Mouse (Mus musculus) embryonic facial prominence, embryonic 14.5 days (tissue): ENCODE results near the gene Shmt1. TPM values are rescaled to one million over a fixed set of nuclear protein-coding genes. Genes with fewer than 3 reads are reported as not detected.

Experiments
- ATAC-seq: fragments of 200-750 bp; cut with Nextera tagmentation; 2 replicates; pipeline ENCODE4 v1.8.0; 2017; ENCODE audit warnings: low read depth, moderate number of reproducible peaks, moderate TSS enrichment
- DNase-seq: peaks from one replicate; pipeline ENCODE4 v3.0.0-alpha.2; 2015; ENCODE audit warnings: low spot score
- H3K27ac ChIP-seq: fragments of 300-500 bp; sonication (generic); replicated peaks from 2 replicates; pipeline ENCODE4 v1.5.1; 2014; ENCODE audit warnings: low read depth, mild to moderate bottlenecking, low read length, moderate library complexity
- H3K27me3 ChIP-seq: fragments of 300-500 bp; sonication (generic); replicated peaks from 2 replicates; pipeline ENCODE4 v1.6.1; 2014; ENCODE audit warnings: low read length; ENCODE audit not compliant: control insufficient read depth, insufficient read depth
- H3K36me3 ChIP-seq: fragments of 300-500 bp; sonication (generic); 2 replicates; pipeline ENCODE4 v1.6.1; 2014; ENCODE audit warnings: low read length, mixed read lengths; ENCODE audit not compliant: control insufficient read depth, insufficient read depth
- H3K4me1 ChIP-seq: fragments of 300-500 bp; sonication (generic); 2 replicates; pipeline ENCODE4 v1.6.1; 2014; ENCODE audit warnings: antibody characterized with exemption, low read length; ENCODE audit not compliant: control insufficient read depth, insufficient read depth
- H3K4me2 ChIP-seq: fragments of 300-500 bp; sonication (generic); 2 replicates; pipeline ENCODE4 v1.6.1; 2014; ENCODE audit warnings: low read depth, mild to moderate bottlenecking, low read length, moderate library complexity, mixed read lengths
- H3K4me3 ChIP-seq: fragments of 300-500 bp; sonication (generic); 2 replicates; pipeline ENCODE4 v1.5.1; 2014; ENCODE audit warnings: low read depth, mild to moderate bottlenecking, low read length
- H3K9ac ChIP-seq: fragments of 300-500 bp; sonication (generic); 2 replicates; pipeline ENCODE4 v1.6.1; 2014; ENCODE audit warnings: low read depth, mild to moderate bottlenecking, low read length, moderate library complexity, mixed read lengths
- H3K9me3 ChIP-seq: fragments of 300-500 bp; sonication (generic); 2 replicates; pipeline ENCODE4 v1.6.1; 2016; ENCODE audit warnings: low read length; ENCODE audit not compliant: control insufficient read depth
- WGBS: fragments of 180-500 bp; shearing (Covaris S2); extraction: QIAGEN DNeasy Blood & Tissue Kit; methylation state at CpG from one replicate; pipeline ENCODE4 v1.1.7; 2014; 5-methylcytosine and 5-hydroxymethylcytosine counted together
- polyA plus RNA-seq: library from polyadenylated mRNA; unstranded; fragments of >200 nt; fragmentation: Nextera tagmentation; extraction: Ambion mirVana; gene quantifications from 2 replicates; pipeline ENCODE4 v1.2.1, GENCODE M21; 2014

Shmt1 gene
- polyA plus RNA-seq, 1 experiment from 2014 or later = 30.2 TPM

GRCm38 (mm10) chr11:60809546-60809945 is 2.0 kb downstream of the Shmt1 start:
- peaks cover 19% of the 10 kb centered on the region for H3K4me1 ChIP-seq
- no peaks in the 10 kb centered on the region for H3K9me3 ChIP-seq
- DNase-seq (no peak), ATAC-seq (no peak)
- H3K9ac ChIP-seq = peak overlapping the region; percentile 32; the same call in 1 of the 2 replicates
- no peaks in the 10 kb centered on the region for H3K27me3 ChIP-seq
- H3K36me3 ChIP-seq = no peaks in the 10 kb centered on the region
- WGBS = 47% methylated on average over 1 of the region's 1 CpGs
- peak overlapping the region; percentile 54 for H3K4me3 ChIP-seq
- peak overlapping the region; percentile 86 for H3K4me2 ChIP-seq
- no peak overlapping the region for H3K27ac ChIP-seq

- WGBS = 76% methylated on average over 4 of the region's 4 CpGs
- no peak for ATAC-seq
- peak; percentile 77 for DNase-seq
These were observed 3.0 kb downstream of the Shmt1 start for GRCm38 (mm10) chr11:60808286-60809070.

GRCm38 (mm10) chr11:60800892-60801291 is 10.6 kb downstream of the Shmt1 start:
- DNase-seq = no peak
- Histone ChIP-seq H3K36me3 (peaks cover 34% of the 10 kb centered on the region; the same call in 1 of the 2 replicates), H3K27ac (no peak overlapping the region), H3K9ac (no peak overlapping the region), H3K27me3 (no peaks in the 10 kb centered on the region), H3K4me2 (no peak overlapping the region), H3K4me1 (no peaks in the 10 kb centered on the region), H3K4me3 (no peak overlapping the region), H3K9me3 (no peaks in the 10 kb centered on the region)
- ATAC-seq = no peak
- WGBS = 83% methylated on average over 1 of the region's 1 CpGs

More at GRCm38 (mm10) chr11:60808286-60809070, 3.0 kb downstream of the Shmt1 start:
- Histone ChIP-seq H3K4me2 (no peak overlapping the region), H3K9ac (no peak overlapping the region), H3K36me3 (no peaks in the 10 kb centered on the region; the same call in 1 of the 2 replicates), H3K4me3 (no peak overlapping the region), H3K27me3 (no peaks in the 10 kb centered on the region), H3K9me3 (no peaks in the 10 kb centered on the region), H3K4me1 (peaks cover 19% of the 10 kb centered on the region), H3K27ac (no peak overlapping the region)

- DNase-seq (no peak), ATAC-seq (no peak)
- Histone ChIP-seq H3K36me3 (peaks cover 34% of the 10 kb centered on the region; the same call in 1 of the 2 replicates), H3K4me3 (no peak overlapping the region), H3K4me2 (no peak overlapping the region), H3K9me3 (no peaks in the 10 kb centered on the region), H3K27ac (no peak overlapping the region), H3K9ac (no peak overlapping the region), H3K27me3 (no peaks in the 10 kb centered on the region), H3K4me1 (no peaks in the 10 kb centered on the region)
- 84% methylated on average over 4 of the region's 4 CpGs for WGBS
These were observed 11.5 kb downstream of the Shmt1 start for GRCm38 (mm10) chr11:60799977-60800376.

- ATAC-seq = no peak
- Histone ChIP-seq H3K36me3 (peaks cover 45% of the 10 kb centered on the region; the same call in 1 of the 2 replicates), H3K4me2 (no peak overlapping the region), H3K4me3 (no peak overlapping the region), H3K27me3 (no peaks in the 10 kb centered on the region), H3K27ac (no peak overlapping the region), H3K4me1 (no peaks in the 10 kb centered on the region), H3K9me3 (no peaks in the 10 kb centered on the region), H3K9ac (no peak overlapping the region)
- no peak for DNase-seq
- WGBS = 91% methylated on average over 11 of the region's 11 CpGs
These were observed 15.2 kb downstream of the Shmt1 start for GRCm38 (mm10) chr11:60796342-60796741.

GRCm38 (mm10) chr11:60790472-60790871 is 21.0 kb downstream of the Shmt1 start:
- Histone ChIP-seq H3K27ac (no peak overlapping the region), H3K27me3 (no peaks in the 10 kb centered on the region), H3K36me3 (peaks cover 55% of the 10 kb centered on the region), H3K9ac (no peak overlapping the region), H3K4me3 (no peak overlapping the region), H3K9me3 (no peaks in the 10 kb centered on the region), H3K4me2 (no peak overlapping the region), H3K4me1 (no peaks in the 10 kb centered on the region)
- no peak for ATAC-seq
- no peak for DNase-seq
- WGBS = 43% methylated on average over 2 of the region's 2 CpGs

GRCm38 (mm10) chr11:60787595-60787994 is 23.9 kb downstream of the Shmt1 start:
- WGBS = 66% methylated on average over 1 of the region's 1 CpGs
- no peaks in the 10 kb centered on the region for H3K9me3 ChIP-seq
- H3K4me1 ChIP-seq = no peaks in the 10 kb centered on the region
- DNase-seq = peak; percentile 18
- H3K36me3 ChIP-seq = peaks cover 67% of the 10 kb centered on the region
- no peak overlapping the region for H3K4me2 ChIP-seq
- 0 out of 2 replicates have a peak, but pooled peaks have one; percentile 12 for ATAC-seq
- H3K27me3 ChIP-seq = no peaks in the 10 kb centered on the region
- H3K4me3 ChIP-seq = no peak overlapping the region
- no peak overlapping the region for H3K27ac ChIP-seq
- H3K9ac ChIP-seq = no peak overlapping the region

GRCm38 (mm10) chr11:60784179-60784922 is 27.2 kb downstream of the Shmt1 start:
- ATAC-seq = peak; percentile 53; the same call in 1 of the 2 replicates
- WGBS = 87% methylated on average over 8 of the region's 8 CpGs

More at GRCm38 (mm10) chr11:60784179-60784922, 27.2 kb downstream of the Shmt1 start:
- peaks cover 69% of the 10 kb centered on the region for H3K36me3 ChIP-seq
- no peak overlapping the region for H3K9ac ChIP-seq
- DNase-seq = no peak
- peaks cover 31% of the 10 kb centered on the region for H3K4me1 ChIP-seq
- H3K27me3 ChIP-seq = no peaks in the 10 kb centered on the region
- no peak overlapping the region for H3K27ac ChIP-seq
- no peak overlapping the region for H3K4me3 ChIP-seq
- H3K4me2 ChIP-seq = no peak overlapping the region
- no peaks in the 10 kb centered on the region for H3K9me3 ChIP-seq
